Mouse (Mus musculus) urinary bladder, postnatal 4 days (tissue): ENCODE results near the gene Nfatc3.

ENCODE experiments used
- DNase-seq, 2 experiments: peaks; one replicate each; pipeline ENCODE4 v3.0.0; 2021 to 2022; ENCODE audit warnings: low spot score in 2 of 2

Nfatc3 gene

DNA sequence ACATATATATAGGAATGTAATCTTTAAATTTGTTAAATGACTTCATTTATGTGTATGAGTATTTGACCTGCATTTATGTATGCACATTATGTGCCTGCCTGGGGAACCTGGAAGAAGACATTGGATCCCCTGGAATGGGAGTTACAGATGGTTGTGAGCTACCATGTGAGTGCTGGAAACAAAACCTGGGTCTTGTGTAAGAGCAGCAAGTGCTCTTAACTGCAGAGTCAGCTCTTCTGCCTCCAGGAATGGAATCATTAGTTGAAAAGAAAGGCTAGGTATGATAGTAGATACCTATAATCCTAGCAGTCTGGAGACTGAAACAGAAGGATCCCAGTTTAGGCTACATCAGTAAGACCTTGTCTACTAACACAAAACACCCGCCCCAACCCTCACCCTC is 67.4 kb downstream of the Nfatc3 start:
- no peak for DNase-seq

- DNase-seq, result no peak
Measured at GRCm38 (mm10) chr8:106127054-106127453, 68.4 kb downstream of the Nfatc3 start.

DNA sequence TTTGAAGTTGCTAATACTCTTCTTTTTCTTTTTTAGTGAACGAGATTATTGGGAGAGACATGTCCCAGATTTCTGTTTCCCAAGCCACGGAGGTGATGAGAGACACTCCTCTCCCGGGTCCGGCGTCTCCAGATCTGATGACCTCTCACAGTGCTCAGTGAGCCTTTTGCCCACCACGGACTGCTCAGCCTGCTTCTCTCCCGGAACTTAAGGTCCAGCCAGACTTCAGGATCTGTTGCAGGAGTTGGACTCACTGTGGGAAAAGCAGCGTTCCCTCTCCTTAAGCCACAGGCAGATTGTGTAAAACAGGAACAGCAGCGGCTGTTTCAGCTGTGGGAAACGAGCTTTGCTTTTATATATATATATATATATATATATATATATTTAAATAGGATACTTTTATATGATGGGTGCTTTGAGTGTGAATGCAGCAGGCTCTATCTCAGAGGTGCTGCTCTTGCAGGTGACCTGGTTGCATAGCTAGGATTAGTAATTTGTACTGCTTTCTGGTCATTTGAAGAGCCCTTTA is 69.3 kb downstream of the Nfatc3 start:
- peak in 1 of 2 experiments; percentile 79 for DNase-seq

- DNase-seq, result peak in 1 of 2 experiments; percentile 77
Measured at GRCm38 (mm10) chr8:106129232-106129930, 70.7 kb downstream of the Nfatc3 start.

- DNase-seq, result peak in 1 of 2 experiments; percentile 69
Measured at GRCm38 (mm10) chr8:106129997-106130396, 71.4 kb downstream of the Nfatc3 start.

- no peak for DNase-seq
Measured at GRCm38 (mm10) chr8:106130505-106130904, 71.9 kb downstream of the Nfatc3 start.

- DNase-seq, result no peak
Measured at GRCm38 (mm10) chr8:106131021-106131420, 72.4 kb downstream of the Nfatc3 start.

GRCm38 (mm10) chr8:106131488-106132222 is 73.0 kb downstream of the Nfatc3 start:
- no peak for DNase-seq

- no peak for DNase-seq
Measured at GRCm38 (mm10) chr8:106132356-106132755, 73.7 kb downstream of the Nfatc3 start.

DNA sequence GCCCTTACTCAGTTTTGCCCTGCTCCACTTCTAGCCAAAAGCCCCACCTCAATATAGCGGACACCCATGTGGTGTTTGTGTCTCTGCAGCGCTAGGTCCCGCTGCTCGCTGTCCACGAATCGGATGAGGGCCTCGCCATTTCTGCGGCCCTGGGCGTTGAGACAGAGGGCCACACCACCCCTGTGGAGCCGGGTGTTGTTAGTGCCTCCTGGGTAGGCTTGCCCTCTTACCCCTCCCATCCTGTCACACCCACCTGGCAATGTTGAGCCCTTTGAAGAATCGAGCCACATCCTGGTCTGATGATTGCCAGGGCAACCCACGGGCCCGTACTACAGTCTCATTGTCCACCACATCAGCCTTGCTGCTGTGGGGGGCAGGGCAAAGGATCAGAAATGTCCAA is 74.9 kb downstream of the Nfatc3 start:
- DNase-seq, result no peak

DNA sequence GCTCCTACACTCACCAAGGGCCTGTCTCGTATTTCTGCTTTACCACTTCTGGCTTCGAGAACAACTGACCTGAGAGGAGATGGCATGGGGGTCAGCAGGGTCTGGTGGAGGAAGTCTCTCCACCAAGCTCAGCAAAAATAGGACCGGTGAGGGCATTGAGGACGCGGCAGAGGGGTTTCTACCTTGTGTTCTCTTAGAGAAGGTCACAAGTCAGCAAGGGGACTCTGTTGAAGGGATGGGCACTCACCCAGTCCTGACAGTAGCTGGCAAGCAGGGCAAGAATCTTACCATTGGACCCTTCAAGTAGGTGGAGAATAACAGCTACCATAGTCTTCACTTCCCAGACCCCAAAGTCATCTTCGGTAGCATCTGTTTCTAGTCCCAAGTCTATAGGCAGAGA is 75.3 kb downstream of the Nfatc3 start:
- no peak for DNase-seq

DNA sequence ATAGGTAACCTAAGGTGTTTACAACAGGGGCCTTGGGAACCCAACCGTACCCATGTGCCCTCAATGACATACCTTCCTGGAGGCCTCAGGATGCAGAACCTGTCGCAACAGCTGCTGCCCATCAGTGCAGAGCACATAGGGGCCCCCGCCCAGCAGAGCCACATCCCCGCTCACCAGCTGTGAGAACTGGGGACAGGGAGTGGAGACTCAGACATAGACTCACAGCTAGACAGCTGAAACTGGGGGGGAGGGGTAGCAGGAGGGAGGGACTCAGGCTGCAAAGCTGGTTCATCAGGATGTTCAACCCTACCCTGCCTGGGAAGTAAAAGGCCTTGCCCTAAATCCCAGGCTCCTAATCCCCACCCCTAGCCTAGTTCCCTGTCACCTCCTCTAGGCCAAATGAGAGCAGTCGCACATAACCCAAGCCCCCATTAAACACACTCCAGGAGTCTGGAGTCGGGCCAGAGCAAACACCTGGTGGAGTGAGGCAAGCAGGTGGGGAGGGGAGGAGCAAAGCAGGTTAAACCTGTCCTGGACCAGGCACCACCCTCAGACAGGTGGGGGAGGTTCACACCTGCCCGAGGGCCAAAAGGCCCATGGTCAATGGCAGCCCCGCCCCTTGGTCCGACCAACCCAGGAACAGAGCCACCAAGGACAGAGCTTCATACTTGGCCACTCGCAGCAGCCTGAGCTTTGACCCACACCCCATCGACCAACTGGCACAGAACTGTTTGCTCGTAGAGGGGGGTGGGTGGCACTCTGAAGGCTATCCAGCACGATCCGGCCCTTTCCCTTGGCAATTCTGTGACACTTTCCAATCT is 76.3 kb downstream of the Nfatc3 start:
- peak; percentile 75 to 79 for DNase-seq

DNA sequence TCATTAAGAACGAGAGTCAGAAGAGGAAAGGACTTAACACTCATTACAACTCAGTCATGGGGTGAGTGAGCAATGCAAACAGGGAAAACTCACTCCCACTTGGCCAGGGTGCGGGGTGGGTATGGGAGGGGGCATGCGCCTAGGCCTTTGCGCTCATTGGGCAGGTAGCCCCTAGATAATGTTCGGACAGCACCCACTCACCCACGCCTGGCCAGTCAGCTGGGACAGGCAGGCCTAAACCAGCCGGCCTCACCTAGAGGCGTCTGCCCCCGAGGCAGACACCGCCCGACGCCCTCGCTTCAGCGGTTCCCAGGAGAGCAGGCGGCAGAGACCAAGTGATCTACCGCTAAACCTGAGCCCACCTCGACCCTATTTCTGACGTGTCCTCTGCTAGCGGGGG is 77.0 kb downstream of the Nfatc3 start:
- no peak for DNase-seq

DNA sequence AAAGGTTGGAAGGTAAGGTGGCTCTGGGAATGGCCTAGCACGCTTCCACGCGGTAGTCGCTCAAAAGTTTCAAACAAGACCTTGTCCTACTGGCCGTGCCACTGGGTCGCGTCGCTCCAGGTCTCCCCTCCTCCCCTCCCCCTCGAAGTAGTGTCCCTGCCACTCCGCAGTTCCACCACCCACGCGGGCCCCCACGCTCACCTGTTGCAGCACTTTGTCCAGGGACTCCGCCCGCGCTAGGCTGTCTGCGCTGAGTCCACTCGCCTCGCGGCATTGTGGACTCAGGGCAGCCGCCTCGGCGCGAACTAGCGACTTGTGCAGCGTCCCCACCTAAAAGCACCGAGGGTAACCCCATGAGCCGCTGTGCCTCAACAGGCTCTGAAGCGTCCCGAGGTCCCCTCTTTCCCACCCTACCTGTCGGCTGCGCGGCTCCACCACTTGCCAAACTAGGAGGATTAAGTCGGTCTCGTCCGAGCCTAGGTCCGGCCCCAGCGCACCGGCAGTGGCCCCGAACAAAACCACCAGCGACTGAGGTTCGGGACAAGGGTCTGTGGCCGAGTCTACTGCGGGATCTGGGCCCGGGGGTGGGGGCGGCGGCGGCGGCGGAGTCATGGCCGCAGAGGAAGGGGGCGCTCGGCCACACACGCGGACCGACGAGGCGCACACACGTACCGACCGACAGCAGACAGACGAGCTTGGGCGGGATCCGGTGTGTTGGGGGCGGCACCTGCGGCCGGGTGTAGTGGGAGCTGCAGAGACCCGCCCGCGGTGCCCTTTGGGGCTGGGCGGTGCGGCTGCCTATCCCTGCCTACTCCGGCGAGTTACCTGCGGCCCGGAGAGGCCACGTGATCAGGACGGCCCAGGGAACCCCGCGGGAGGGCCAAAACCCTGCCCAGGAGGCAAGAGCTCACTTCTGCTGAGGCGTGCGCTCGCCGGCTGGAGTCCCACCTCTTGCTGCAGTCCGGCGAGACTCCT is 77.8 kb downstream of the Nfatc3 start, which contains the start of gene Esrp2:
Gene Esrp2 (minus strand): TSS at position 819 of the 975 bp plus-strand sequence.
- DNase-seq, result peak; percentile 74 to 79

DNA sequence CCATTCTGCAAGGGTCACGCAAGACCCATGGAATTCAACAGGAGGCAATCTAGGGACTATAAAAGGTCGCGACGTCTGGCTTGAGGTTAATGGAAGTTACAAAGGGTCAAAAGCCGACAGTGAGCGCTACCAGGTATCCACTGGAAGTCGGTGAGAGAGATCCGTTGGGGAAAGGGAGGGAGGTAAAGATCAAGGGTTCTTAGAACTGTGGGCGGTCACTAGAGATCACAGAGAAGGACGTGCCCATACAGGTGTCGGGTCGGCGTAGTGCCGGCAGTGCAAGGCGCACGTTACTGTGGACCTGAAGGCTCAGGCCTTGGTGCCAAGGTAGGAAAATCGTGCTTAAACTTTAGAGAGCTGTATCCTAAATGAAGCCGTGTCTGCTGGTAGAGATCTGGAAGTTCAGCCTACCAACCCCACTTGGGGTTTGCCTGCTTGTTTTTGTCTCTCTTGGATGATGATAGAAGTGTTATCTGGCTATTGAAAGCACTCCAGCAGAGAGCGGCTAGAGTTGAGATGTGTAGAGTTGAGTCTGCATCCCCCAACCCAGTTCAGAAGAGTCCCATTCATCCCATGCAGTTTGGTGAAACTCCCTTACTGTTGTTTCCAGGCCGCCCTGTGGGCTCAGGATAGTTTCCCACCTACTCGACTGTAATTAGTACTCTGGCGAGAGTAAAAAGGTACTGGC is 78.7 kb downstream of the Nfatc3 start:
- DNase-seq, result no peak

GRCm38 (mm10) chr8:106137906-106138477 is 79.4 kb downstream of the Nfatc3 start:
- DNase-seq, result peak; percentile 65 to 70

- DNase-seq, result no peak
Measured at GRCm38 (mm10) chr8:106138616-106139015, 80.0 kb downstream of the Nfatc3 start.

- DNase-seq, result no peak
Measured at GRCm38 (mm10) chr8:106140191-106140590, 81.6 kb downstream of the Nfatc3 start.

DNA sequence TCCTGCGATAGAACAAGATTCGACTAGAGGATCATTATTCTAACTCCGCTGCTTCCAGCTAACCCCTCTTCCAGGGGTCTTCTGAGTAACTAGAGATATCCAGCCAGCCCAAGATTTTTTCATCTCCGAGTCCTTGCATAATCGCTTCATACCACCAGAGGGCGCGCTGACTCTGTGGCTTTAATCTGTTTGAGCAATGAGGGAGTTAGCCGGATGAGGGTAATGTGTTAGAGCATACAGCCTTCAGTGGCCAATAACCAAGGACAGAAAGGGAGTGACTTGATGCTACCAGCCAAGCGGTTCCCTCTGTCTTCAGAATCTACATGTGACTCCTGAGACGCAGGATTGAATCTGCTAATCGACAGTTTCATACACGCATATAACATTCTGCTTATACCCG is 82.1 kb downstream of the Nfatc3 start:
- peak; percentile 69 to 81 for DNase-seq

GRCm38 (mm10) chr8:106145331-106145730 is 86.7 kb downstream of the Nfatc3 start:
- no peak for DNase-seq
